Mouse (Mus musculus): ENCODE data around the gene Adam1b.
"Not testable (repeated sequence)": the region's sequence is repeated elsewhere in the genome, so short reads cannot be mapped to it uniquely, and the experiment has no call there.

Adam1b gene

DNA sequence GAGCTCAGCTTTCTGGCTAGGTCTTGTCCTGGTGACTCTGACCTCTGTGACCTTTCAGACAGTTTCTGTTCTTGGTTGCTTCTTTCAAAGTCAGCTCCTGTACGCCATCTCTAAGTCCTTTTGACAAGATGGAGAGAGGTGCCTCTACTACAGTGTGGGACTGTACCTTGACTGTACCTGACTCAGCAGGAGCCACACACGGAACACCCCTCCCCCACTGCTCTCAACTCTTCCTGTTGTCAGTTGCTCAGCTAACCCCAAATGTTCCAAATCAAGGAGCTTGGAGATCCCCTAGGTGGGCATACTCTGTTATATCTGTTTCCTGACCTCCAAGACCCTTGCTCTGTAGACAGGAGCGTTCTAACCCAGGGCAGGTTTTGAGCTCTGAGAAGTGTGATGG is at the start of gene Adam1b:
TSS of gene Adam1b (minus strand) at position 205 of the 400 bp plus-strand sequence.
- no peak for DNase-seq (ENCODE audit: low spot score)

DNA sequence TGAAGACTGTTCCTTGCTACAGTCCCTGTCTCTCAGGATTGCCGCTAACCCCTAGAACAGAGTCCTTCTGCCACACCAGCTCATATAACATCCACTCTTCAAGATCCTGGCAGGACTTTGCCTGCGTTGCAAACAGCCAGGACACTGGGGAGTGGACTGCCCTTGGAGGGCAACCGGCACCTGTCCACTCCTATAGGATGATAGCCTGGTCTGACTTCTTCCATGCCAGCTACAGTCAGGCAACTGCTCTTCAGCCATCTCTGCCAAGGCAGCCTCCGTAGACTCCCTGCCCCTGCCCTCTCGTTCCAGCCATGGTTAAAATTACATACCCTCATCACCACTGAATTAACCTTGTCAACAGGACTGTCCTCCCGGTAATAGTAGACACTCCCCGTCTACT is 46.0 kb upstream of the Adam1b start:
- no peak for DNase-seq (ENCODE audit: low spot score)

DNA sequence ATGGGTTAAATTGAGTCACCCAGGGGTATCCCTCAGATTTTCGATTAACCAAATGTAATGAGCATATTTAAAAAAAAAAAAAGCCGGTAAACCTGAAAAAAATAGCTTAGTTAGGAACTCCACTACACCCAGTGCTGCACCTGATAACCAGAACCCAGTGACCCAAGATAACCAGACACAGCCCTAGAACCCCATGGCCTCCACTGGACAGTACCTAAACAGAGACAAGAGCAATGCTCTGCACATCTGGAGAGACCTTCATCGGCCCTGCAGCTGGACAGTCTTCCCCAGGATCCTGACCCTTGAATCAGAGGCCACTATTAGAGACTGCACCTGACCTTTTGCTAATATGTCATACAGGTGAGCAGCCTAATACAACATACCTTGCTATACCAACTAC is 43.8 kb upstream of the Adam1b start:
- DNase-seq (ENCODE audit: low spot score): no peak

DNA sequence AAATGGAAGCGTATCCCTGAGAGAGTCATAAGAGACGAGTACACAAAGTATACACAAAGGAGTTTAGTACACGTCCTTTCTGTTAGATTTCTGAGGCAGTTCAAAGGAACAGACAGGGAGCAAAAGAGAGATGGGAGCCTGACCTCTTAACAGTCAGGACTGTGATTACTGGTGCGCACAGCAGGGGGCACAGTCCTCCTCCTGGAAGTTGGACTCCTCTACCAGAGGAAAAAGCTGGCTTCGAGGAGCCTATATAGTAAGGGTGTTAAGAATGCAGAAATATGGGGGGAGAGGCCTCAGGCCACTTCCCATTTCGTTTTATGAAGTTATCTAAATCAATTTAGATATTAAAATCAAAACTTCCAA is 43.3 kb upstream of the Adam1b start:
- DNase-seq (ENCODE audit: low spot score): peak; percentile 37

DNA sequence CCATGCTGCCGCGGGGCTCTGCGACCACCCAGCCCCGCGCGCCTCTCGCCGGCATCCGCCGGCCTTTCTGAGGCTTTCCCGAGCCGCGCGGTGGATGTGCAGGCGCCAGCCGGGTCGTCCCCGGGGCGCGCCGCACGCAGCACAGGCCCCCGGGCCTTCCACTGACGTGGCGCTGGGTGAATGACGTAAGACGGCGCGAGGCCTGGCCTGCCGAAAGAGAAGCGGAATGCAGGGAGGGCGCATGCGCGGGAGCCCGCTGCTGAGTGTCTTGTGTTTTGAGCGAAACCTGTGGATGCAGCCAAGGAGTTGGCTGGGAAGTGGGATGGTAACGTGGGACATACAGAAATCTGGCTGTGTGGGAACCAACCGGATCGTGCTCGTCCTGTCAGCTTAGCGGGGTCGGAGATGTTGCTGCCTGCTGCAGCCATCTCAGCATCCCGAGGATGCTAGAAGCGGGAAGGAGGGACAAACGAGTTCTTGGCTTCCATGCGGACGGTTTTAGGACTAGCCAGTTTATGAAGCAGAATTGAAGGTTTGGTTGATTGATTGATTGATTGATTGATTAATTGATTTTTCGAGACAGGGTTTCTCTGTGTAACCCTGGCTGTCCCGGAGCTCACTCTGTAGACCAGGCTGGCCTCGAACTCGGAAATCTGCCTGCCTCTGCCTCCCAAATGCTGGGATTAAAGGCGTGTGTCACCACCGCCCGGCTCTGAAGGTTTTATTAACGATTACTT is 42.7 kb upstream of the Adam1b start, which contains the start of gene Mapkapk5:
TSS of gene Mapkapk5 (minus strand) at position 113 of the 737 bp plus-strand sequence.
- peak; percentile 94 for DNase-seq (ENCODE audit: low spot score)

DNA sequence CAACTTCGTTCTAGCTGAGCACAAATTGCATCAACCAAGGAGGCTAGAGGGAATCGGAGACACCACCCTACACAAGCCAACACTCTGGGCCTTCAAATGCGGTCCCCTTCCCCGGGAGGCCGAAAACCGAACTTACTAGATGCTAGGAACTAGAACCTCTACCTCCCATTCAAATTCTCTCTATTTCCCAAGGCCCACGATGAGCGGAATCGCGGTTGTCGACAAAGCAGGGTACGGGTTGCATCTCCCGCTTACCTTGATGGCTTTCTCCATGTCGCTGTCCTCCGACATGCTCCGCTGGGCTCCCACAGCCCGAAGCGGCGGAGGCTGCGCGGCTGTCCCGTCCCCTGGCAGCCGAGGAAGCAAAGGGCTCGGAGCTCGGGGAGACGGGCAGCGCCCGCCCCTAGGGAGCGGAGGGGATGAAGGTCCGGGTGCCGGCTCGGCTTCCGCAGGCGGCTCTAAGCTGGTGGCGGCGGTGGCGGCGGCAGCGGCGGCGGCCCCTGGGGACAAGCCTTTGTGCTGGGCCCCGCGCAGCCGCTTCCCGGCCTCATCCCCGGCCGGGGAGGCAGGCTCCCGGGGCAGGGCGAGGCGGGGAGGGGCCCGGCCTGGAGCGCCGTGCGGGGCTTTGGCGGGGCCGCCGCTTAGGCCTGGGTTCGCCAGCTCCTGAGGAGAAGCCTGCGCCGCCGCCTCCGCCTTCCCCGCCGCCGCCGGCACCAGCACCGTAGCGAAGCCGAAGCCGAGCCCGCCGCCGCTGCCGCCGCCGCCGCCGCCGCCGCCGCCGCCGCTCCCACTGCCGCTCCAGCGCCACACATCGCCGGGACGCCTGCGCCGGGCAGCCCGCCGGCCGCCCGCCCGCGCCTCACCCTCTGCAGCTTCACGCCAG is 41.9 kb upstream of the Adam1b start, which contains the start of the genes Adam1a and Gm42878:
TSS of gene Adam1a (minus strand) at position 573 of the 883 bp plus-strand sequence.
TSS of gene Gm42878 (minus strand) at position 573 of the 883 bp plus-strand sequence.
- peak; percentile 22 for DNase-seq (ENCODE audit: low spot score)

DNA sequence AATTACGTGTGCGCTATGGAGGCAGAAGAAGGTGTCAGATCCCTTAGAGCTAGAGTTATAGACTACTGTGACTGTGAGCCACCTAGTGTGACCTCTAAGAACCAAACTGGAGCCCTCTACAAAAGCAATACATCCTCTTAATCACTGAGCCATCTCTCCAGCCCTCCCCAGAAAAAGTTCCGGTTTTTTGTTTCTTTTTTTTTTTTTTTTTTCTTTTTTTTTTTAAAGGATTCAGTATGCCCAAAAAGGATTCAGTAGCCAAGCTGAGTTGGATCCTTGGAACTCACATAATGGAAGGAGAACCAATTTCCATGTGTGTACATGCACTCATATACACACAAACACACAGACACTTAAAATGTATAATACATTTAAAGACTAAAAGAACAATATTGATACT is 40.1 kb upstream of the Adam1b start:
- DNase-seq (ENCODE audit: low spot score): no peak

DNA sequence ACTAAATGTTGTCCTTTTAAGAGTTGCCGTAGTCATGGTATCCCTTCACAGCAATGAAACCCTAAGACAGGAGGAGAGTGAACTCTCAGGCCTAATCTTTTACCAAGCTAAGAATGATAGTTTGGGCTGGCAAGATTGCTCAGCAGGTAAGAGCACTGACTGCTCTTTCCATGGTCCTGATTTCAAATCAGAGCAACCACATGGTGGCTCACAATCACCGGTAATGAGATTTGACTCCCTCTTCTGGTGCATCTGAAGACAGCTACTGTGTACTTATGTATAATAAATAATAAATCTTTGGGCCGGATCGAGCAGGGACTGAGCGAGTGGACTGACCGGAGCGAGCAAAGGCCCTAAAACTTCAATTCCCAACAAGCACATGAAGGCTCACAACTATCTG is 38.0 kb upstream of the Adam1b start:
- no peak for DNase-seq (ENCODE audit: low spot score)

DNA sequence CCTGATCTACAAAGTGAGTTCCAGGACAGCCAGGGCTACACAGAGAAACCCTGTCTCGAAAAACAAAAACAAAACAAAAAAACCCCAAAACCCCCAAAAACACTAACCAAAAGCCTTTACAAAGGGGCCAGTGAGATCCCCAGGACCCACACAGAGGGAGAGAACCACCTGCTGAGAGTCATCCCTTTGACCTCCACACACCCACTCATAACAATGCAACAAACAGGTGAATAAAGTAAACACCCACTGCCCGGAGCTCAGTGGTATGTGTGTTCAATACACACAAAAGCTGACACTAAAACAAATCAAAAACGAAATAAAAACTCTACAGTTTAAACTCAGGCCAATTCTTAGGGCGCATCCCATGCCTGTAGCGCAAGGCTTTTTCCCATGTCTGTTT is 36.8 kb upstream of the Adam1b start:
- no peak for DNase-seq (ENCODE audit: low spot score)

DNA sequence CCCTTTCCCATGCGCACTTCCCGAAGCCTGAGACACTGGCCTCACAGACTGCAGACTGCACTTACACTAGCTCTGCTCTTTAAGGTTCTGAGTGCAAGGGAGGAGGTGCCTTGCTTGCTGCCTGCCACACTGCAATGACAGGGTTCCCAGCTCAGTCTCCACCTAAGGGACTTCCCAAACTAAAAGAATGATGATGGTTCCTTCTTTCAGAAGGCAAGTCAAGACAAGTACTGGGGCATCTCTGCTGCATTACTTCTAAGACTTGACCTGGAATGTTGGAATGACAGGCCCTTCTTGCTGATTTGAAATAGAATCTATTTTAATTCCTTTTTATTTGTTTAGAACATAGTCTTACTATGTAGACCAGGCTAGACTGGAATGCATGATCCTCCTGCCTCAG is 34.4 kb upstream of the Adam1b start:
- DNase-seq (ENCODE audit: low spot score): no peak

DNA sequence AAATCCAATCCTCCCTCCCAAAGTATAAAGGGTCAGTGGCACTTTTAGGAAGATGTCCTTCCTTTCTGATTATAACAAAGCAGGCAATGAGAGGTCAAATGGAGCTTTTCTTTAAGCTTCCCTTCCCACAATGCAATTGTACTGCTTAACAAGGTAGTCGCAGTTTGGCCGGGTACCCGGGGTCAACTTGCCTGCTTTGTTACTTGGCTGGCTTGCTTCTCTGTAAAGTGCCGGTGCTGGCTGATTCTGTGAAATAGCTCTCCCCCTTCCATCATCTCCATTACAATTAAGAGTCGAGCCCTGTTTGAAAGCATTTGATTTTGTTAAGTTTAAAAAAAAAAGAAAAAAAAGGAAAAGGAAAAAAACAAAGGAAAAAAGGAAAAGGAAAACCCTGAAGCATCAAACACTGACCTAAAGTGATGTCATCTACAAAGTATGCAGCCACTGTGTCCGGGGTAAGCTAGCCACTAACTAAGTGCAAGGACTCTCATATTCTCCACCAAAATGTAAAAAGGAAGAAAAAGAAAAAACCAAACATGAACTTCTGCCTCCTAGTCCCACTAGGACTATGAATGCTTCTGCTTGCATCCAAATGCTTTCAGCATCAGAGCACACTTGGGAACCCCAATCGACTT is 33.8 kb upstream of the Adam1b start:
- DNase-seq (ENCODE audit: low spot score): no peak

DNA sequence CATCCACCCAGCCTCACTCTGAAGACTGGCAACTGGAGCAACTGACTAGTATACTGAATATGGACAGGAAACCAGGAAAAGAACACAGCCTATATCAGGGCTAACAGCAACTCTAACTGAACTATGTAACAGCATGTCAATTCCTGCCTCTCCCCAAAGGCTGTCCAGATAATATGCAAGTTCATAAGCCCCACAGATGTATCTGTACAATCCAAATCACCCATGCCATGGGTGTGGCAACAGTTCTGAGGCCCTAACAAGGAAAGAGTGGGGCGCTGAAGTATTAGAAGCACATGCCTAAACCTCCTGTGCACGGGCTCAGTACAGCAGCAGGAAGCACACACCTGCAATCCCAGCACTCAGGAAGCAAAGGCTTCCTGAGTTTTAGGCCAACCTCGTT is 31.9 kb upstream of the Adam1b start:
- no peak for DNase-seq (ENCODE audit: low spot score)

DNA sequence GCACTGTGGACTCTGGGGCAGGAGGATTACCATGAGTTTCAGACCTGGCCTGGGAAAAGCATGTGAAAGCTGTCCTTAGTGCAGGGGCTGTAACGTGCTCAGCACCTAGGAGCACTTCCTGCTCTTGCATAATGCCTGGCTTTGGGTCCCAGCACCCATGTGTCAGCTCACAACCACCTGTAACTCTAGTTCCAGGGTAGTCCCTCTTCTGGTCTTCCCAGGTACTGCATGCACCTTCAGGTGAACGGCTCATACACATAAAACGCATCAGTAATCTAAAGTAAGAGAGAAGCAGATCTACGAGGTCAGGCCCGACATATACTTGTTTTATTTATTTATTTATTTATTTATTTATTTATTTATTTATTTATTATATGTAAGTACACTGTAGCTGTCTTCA is 31.3 kb upstream of the Adam1b start:
- no peak for DNase-seq (ENCODE audit: low spot score)

DNA sequence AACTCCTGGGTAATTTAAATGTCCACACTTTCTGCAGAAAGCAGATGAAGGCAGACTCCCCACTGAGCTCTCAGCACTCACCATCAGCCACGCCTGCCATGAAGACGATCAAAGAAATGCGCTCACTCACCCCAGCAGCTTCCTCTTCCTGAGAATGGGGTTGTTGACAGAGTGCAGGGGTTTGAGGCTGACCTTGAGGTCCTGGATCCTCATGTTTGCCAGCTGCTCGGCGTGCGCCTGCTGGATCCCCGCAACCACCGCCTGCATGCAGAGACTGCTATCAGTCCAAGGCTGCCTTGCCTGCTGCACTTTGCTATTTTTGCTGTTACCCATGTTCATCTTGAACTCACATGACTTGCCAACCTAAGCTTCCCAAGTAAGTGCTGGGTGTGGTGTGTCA is 23.7 kb upstream of the Adam1b start:
- no peak for DNase-seq (ENCODE audit: low spot score)

DNA sequence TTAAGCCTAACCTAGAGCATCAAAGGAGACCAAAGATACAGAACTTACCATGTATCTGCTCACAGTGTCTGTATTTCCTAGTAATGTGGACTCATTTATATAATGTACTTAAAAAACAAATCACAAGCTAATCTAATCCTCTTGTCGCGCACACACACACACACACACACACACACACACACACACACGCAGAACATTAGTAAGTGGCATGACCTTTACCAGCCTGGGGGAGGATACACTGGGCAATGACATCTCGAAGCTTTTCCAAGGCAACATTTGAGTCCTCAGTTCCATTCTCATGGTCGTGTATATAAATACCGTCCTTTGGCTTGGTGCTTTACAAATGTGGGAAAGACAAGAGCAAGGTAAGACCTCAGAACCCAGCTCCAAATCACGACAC is 23.3 kb upstream of the Adam1b start:
- DNase-seq (ENCODE audit: low spot score): no peak

DNA sequence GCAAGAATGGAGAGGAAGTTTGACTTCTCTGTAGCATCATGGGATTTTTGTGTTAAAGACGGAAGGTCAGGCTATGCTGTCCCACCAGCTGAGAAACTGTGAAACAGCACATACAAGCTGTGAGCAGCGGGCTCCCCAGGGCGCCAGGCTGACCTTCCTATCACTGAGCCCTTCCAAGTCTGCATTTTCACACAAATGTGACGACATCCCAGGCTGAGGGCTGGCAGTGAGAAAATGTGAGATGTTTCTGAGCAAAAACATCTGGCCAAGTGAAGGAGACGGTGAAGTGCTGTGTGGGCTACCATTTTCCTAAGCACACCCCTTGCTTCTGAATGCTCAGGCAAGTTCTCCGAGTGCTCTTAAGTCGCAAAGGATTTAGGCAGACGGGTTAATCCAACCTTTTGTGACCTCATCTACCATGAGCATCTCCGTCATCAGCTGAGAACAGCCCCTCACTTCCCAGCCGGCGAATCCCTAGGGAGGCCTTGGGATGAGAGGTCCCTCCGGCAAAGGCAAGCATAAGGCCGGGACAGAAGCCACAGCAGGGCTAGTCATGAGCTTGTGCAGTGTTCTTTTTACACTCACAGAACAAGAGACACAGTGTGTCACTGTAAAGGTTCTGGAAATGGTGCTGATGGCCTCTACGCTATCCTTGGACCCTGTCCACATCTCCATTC is 22.7 kb upstream of the Adam1b start:
- no peak for DNase-seq (ENCODE audit: low spot score)

DNA sequence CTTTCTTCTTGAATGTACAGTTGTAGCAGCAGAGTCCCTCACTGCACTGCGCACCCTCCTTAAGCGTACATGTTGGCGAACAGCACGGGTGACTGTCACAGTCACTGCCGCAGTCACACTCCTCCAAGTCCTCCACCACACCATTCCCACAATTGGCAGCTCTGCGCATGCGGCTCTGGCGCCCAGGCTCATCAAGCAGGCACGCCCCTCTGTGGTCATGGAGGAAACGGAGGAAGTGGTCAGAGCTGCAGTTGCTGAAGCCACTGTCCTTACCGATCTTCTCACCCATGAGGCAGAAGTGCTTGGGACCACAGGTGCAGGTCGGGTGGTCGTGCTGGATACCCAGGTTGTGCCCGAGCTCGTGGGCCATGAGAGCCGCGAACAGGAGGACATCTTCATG is 16.5 kb upstream of the Adam1b start:
- DNase-seq (ENCODE audit: low spot score): not testable (repeated sequence)

DNA sequence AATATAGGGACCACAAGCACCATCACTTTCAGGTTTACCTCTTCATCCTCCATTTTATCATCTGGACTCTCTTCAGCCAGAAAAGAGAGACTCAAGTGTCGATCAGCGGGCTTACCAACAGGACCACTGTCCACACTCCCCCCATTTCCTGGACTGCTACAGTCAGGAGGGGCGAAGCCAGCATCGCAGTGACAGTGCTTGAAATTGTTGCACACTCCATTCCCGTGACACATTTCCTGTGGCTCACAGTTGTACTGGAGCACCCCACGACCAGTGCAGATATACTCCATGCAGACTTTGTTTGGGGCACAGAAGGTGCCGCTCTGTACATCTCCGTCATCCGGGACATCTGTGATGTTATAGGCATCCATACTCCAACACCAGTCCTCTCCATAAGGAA is 15.7 kb upstream of the Adam1b start:
- no peak for DNase-seq (ENCODE audit: low spot score)

DNA sequence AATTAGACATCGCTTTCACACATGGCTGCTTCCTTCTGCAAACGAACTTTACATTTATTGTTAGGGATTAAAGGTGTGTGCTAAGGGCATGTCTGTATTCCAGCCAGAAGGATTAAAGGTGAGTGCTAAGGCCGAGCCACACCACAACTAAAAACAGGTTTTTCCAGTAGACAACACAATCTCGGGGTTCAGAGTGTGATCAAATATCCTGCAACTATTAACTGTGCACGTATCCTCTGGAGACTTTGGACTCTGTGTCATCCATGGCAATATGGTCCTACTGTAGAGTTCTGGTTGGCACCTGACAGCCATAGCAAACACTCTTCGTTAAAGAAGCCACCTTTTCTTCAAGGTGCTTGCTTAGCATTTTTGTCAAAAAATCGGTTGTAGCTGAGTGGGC is 6.8 kb upstream of the Adam1b start:
- DNase-seq (ENCODE audit: low spot score): no peak

DNA sequence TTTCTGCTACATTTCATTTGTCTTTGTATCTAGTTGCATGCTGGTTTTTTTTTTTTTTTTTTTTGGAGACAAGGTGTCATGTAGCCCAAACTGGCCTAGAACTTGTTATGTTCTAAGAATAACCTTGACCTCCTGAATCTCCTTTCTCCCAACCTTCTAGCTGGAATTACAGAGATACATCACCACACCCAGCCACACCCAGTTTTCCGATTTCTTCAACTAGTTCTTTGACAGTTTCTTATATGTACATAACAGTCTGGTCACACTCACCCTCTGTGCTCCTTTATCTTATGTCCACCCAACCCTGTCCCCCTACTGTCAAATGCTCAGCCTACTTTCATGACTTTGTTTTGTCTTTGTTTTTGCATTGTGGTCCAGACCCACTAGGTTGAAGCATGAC is 3.6 kb upstream of the Adam1b start:
- no peak for DNase-seq (ENCODE audit: low spot score)

DNA sequence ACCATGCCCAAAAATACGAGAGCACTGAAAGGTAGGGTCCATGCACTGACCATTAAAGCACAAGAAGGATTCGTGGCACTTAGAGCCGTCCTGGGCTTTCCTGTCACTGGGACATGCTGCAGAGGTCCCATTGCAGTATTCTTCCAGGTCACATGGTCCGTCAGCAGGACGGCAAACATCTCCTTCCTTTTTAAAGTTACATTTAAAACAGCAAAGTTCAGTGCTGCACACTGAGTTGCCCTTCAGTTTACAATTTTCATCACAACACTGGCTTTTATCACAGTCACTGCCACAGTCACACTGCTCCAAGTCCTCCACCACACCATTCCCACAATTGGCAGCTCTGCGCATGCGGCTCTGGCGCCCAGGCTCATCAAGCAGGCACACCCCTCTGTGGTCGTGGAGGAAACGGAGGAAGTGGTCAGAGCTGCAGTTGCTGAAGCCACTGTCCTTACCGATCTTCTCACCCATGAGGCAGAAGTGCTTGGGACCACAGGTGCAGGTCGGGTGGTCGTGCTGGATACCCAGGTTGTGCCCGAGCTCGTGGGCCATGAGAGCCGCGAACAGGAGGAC is 1.7 kb downstream of the Adam1b start:
- DNase-seq (ENCODE audit: low spot score): not testable (repeated sequence)

DNA sequence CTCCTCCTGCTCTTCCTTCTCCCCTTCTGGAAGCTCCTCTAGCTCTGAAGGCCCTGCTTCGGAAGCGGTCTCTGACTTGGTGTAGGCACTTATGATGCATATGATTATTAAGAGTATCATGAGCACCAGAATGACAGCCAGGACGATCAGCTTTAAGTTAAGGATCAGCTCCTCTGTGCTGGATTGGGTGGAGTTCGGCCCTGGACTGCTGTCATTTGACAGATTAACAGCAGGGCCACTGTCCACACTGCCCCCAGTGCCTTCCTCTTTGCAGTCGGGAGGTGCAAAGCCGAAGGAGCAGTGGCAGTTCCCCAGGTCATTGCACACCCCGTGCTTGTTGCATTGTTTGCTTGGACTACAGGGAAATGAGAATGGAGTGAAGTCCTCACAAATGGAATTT is 2.5 kb downstream of the Adam1b start:
- DNase-seq (ENCODE audit: low spot score): no peak
